Mouse (Mus musculus) embryo, embryonic 10 days (tissue): ENCODE measurements at regions not wholly inside any gene's neighbourhood (a gene's known extent, or its start where the extent isn't known, plus 50 kb on each side); places are given as distances from the start of the nearest gene placed in this dataset.

Experiments used
- DNase-seq: peaks from one replicate; pipeline ENCODE4 v3.0.0-alpha.2; 2015; ENCODE audit warnings: low spot score

- no peak for DNase-seq
Observed at GRCm38 (mm10) chr17:80792605-80793004, 64.3 kb upstream of the Map4k3 start.

GRCm38 (mm10) chr17:80789706-80790105 lies 61.4 kb upstream of the Map4k3 start:
- DNase-seq, result no peak

GRCm38 (mm10) chr17:80789000-80789399 lies 60.7 kb upstream of the Map4k3 start:
- DNase-seq, result no peak

- no peak for DNase-seq
Observed at GRCm38 (mm10) chr17:80786858-80787257, 58.6 kb upstream of the Map4k3 start.

GRCm38 (mm10) chr17:80786061-80786851 lies 58.0 kb upstream of the Map4k3 start:
- no peak for DNase-seq

GRCm38 (mm10) chr17:80785476-80785875 lies 57.2 kb upstream of the Map4k3 start:
- DNase-seq, result no peak

- no peak for DNase-seq
Observed at GRCm38 (mm10) chr17:80785049-80785448, 56.8 kb upstream of the Map4k3 start.

GRCm38 (mm10) chr17:80782233-80782632 lies 53.9 kb upstream of the Map4k3 start:
- DNase-seq, result peak; percentile 18

GRCm38 (mm10) chr17:80781621-80782020 lies 53.3 kb upstream of the Map4k3 start:
- DNase-seq, result no peak

- no peak for DNase-seq
Observed at GRCm38 (mm10) chr17:80780303-80780702, 52.0 kb upstream of the Map4k3 start.

- no peak for DNase-seq
Observed at GRCm38 (mm10) chr17:80779782-80780181, 51.5 kb upstream of the Map4k3 start.
